Mouse (Mus musculus) heart, postnatal 0 days (tissue): ENCODE measurements around the gene Acvr1b. TPM values are rescaled to one million over a fixed set of nuclear protein-coding genes. Genes with fewer than 3 reads are reported as not detected.
A peak's percentile ranks its signal among the peaks of the same experiment; 100 is the strongest.

Experiments
- ATAC-seq: fragments of 200-750 bp; cut with Nextera tagmentation; 2 replicates; pipeline ENCODE4 v1.8.0; 2017; ENCODE audit warnings: low read depth, moderate number of reproducible peaks, moderate library complexity; ENCODE audit not compliant: insufficient read depth
- DNase-seq: peaks from one replicate; pipeline ENCODE4 v3.0.0-alpha.2; 2016; ENCODE audit warnings: low spot score
- H3K27ac ChIP-seq: fragments of 300-500 bp; sonication (generic); 2 replicates; pipeline ENCODE4 v1.5.1; 2014; ENCODE audit warnings: low read depth, mild to moderate bottlenecking
- H3K27me3 ChIP-seq: fragments of 300-500 bp; sonication (generic); 2 replicates; pipeline ENCODE4 v1.6.1; 2014; ENCODE audit warnings: low read length, mixed read lengths; ENCODE audit not compliant: control insufficient read depth, insufficient read depth
- H3K36me3 ChIP-seq: fragments of 300-500 bp; sonication (generic); replicated peaks from 2 replicates; pipeline ENCODE4 v1.6.1; 2014; ENCODE audit warnings: low read length, mixed read lengths; ENCODE audit not compliant: control insufficient read depth, insufficient read depth
- H3K4me1 ChIP-seq: fragments of 300-500 bp; sonication (generic); 2 replicates; pipeline ENCODE4 v1.6.1; 2014; ENCODE audit warnings: antibody characterized with exemption; ENCODE audit not compliant: control insufficient read depth, insufficient read depth
- H3K4me2 ChIP-seq: fragments of 300-500 bp; sonication (generic); 2 replicates; pipeline ENCODE4 v1.6.1; 2014; ENCODE audit warnings: low read depth, mild to moderate bottlenecking, low read length, moderate library complexity
- H3K4me3 ChIP-seq: fragments of 300-500 bp; sonication (generic); 2 replicates; pipeline ENCODE4 v1.5.1; 2014; ENCODE audit warnings: low read depth, low read length
- H3K9ac ChIP-seq: fragments of 300-500 bp; sonication (generic); replicated peaks from 2 replicates; pipeline ENCODE4 v1.6.1; 2014; ENCODE audit warnings: low read depth, low read length, mixed read lengths
- H3K9me3 ChIP-seq: fragments of 300-500 bp; sonication (generic); replicated peaks from 2 replicates; pipeline ENCODE4 v1.6.1; 2016; ENCODE audit warnings: low read length; ENCODE audit not compliant: control insufficient read depth
- CTCF ChIP-seq: IDR thresholded peaks from 2 replicates; pipeline ENCODE4 v1.5.1; 2016; ENCODE audit warnings: antibody characterized with exemption, control low read depth, low read depth
- EP300 ChIP-seq: IDR thresholded peaks from 2 replicates; pipeline ENCODE4 v1.6.1; 2016; ENCODE audit warnings: antibody characterized with exemption, low read depth
- WGBS: fragments of 180-500 bp; shearing (Covaris S2); extraction: QIAGEN DNeasy Blood & Tissue Kit; methylation state at CpG from one replicate; pipeline ENCODE4 v1.1.7; 2014; 5-methylcytosine and 5-hydroxymethylcytosine counted together
- microRNA-seq: library from miRNA; unstranded; fragments of <30 nt; microRNA quantifications from one replicate; pipeline ENCODE4, GENCODE M21; 2016
- polyA plus RNA-seq: library from polyadenylated mRNA; unstranded; fragments of >200 nt; fragmentation: Nextera tagmentation; extraction: Ambion mirVana; gene quantifications from 2 replicates; pipeline ENCODE4 v1.2.1, GENCODE M21; 2015
- total RNA-seq: library from RNA; depleted of rRNA; stranded (reverse); fragments of >200 nt; gene quantifications from 2 replicates; pipeline ENCODE4 v1.2.3, GENCODE M21; 2014; ENCODE audit warnings: low replicate concordance; rRNA removed

The Acvr1b gene
- total and polyA plus RNA-seq, 2 experiments from 2014 or later, result 5.8 to 25.9 TPM

DNA sequence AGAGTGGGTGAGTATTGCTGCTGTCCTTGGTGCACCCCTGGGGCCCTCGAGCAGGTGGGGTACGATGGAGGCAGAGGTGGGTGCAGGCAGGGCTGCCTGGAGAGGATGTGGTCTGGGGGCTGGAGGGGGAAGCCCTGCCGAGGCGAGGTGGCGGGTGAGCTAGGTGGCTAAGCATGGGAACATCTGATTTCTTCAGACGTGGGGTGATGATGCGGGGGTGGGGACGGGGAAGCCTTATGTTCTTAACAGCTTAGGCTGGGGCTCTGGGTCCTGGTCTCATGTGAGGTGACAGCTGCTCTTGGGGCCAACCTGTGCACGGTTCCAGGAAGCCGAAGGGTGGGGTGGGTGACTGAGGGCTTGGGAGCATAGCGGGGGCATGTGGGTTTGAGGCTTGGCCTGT lies 84.6 kb downstream of the Acvr1b start:
- DNase-seq (no peak), ATAC-seq (no peak)
- Histone ChIP-seq H3K36me3 (no peaks in the 10 kb centered on the region), H3K4me2 (no peak overlapping the region), H3K9me3 (no peaks in the 10 kb centered on the region), H3K27ac (no peak overlapping the region), H3K4me3 (no peak overlapping the region), H3K27me3 (no peaks in the 10 kb centered on the region), H3K4me1 (peaks cover 59% of the 10 kb centered on the region), H3K9ac (no peak overlapping the region)
- no peak for TF ChIP-seq EP300
- TF ChIP-seq CTCF, result no peak
- 82% methylated on average over 11 of the region's 11 CpGs for WGBS

DNA sequence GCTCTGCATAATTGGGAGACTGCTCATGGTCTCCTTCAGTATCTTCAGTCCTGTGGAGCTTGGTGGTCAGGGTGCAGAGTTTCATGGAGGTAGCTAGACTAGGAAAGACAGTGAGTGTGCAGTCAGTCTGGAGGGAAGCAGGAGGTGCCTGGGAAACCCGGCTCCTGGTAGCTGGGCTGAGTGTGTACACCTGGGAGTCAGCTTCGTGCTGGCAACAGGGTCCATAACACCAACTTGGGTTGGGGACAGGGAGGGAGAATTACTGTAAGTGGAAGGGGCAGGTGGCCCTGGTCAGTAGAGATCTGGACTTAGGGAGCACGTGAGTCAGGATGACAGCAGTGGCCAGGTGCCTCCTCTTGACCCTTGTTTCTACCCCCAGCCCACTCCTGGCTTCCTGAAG lies 86.1 kb downstream of the Acvr1b start:
- no peak for TF ChIP-seq CTCF
- no peak for TF ChIP-seq EP300
- no peaks in the 10 kb centered on the region for H3K9me3 ChIP-seq
- H3K4me3 ChIP-seq, result no peak overlapping the region
- H3K36me3 ChIP-seq, result no peaks in the 10 kb centered on the region
- peak overlapping the region; percentile 93 for H3K27ac ChIP-seq
- peaks cover 52% of the 10 kb centered on the region for H3K4me1 ChIP-seq
- no peak overlapping the region for H3K9ac ChIP-seq
- 0 out of 2 replicates have a peak overlapping the region, but pooled peaks have one; percentile 58 for H3K4me2 ChIP-seq
- DNase-seq, result no peak
- WGBS, result 64% methylated on average over 3 of the region's 3 CpGs
- ATAC-seq, result no peak
- no peaks in the 10 kb centered on the region for H3K27me3 ChIP-seq

DNA sequence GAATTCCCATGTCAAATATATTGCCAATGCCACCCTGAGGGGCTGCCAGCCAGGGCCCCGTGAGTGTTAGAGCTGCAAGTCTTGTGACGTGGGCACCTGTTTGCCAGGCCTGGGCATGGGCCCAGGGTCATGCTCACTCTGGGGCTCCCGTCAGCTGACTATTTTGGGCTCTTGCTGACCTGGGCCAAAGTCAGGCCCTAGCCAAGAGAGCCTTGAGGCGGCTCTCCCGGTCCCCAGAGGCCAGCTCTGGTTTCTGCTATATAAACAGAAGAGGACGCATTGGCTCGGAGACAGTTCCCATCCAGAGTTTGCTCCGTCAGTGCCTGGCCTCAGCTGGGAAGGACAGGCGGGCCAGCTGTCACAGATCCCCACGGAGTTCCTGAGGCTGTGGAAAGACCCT lies 86.5 kb downstream of the Acvr1b start:
- peaks cover 51% of the 10 kb centered on the region for H3K4me1 ChIP-seq
- ATAC-seq, result peak; percentile 85
- no peaks in the 10 kb centered on the region for H3K27me3 ChIP-seq
- peak overlapping the region; percentile 52; the same call in 1 of the 2 replicates for H3K9ac ChIP-seq
- peak; percentile 96 for TF ChIP-seq EP300
- TF ChIP-seq CTCF, result no peak
- WGBS, result 10% methylated on average over 10 of the region's 10 CpGs
- DNase-seq, result peak; percentile 83
- H3K9me3 ChIP-seq, result no peaks in the 10 kb centered on the region
- H3K4me3 ChIP-seq, result no peak overlapping the region
- H3K36me3 ChIP-seq, result no peaks in the 10 kb centered on the region
- H3K4me2 ChIP-seq, result peak overlapping the region; percentile 58
- peak overlapping the region; percentile 93 for H3K27ac ChIP-seq

DNA sequence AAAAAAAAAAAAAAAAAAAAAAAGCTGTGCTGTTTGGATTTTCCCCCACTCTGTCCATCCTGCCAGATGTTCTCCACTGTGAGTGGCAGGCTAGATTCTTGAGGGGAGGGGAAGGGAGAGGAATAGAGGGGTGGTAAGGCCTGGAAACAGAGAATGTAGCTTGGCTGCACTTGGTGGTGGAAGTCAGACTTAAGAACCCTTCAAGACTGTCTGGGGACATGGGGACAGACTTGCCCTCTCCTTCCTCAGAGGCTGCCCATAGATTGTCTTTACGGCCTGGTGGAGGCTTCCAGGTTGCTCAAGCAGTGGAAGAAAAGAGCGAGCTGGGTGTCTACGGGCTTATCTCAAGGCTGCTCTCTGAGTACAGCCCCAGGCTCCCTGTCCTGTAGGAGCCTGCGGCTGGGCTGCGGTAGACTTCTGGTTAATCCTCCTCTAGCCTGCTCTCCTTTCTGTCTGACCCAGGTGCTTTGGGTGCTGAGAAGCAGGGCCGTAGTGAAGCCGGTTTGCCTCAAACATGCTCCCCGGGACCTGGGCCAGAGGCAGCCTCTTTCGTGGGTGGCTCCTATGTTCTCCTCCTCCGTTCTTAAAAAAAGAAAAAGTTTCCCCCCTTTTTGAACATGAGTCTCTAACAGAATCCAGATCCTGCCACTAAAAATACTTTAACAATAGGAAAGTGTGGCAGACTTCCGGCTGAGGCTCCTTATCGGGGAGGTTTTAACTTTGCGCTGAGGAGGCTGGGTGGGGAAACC lies 87.2 kb downstream of the Acvr1b start:
- Histone ChIP-seq H3K4me1 (peaks cover 51% of the 10 kb centered on the region), H3K4me2 (peak overlapping the region; percentile 58), H3K36me3 (no peaks in the 10 kb centered on the region), H3K9me3 (no peaks in the 10 kb centered on the region), H3K27me3 (no peaks in the 10 kb centered on the region), H3K9ac (peak overlapping the region; percentile 52), H3K4me3 (peak overlapping the region; percentile 27), H3K27ac (peak overlapping the region; percentile 93)
- TF ChIP-seq CTCF (no peak), EP300 (peak; percentile 32; the same call in 1 of the 2 replicates)
- DNase-seq (peak; percentile 48), ATAC-seq (peak; percentile 4; the same call in 1 of the 2 replicates)
- whole genome bisulfite sequencing, result 4% methylated on average over 13 of the region's 13 CpGs

DNA sequence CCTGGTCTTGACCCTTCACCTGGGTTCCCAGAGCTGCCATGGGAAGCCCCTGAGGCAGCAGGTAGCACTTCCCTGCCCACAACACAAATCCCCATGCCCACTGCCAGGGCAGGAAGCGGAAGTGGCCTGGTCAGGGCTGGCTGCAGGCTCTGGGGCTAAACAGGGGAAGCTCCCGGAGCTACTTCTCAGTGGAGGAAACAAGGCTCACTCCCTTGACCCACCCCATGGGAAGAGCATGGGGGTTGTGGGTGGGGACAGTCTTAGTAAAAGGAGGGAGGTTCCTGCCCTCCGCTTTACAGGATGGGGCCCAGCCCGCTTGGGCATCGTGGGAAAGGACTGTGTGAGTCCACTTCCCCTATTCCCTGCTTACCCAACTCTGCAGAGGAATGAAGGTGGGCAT lies 88.6 kb downstream of the Acvr1b start:
- WGBS, result 65% methylated on average over 5 of the region's 5 CpGs
- no peak overlapping the region for H3K4me2 ChIP-seq
- peaks cover 46% of the 10 kb centered on the region for H3K4me1 ChIP-seq
- no peak overlapping the region for H3K9ac ChIP-seq
- no peak for DNase-seq
- H3K36me3 ChIP-seq, result no peaks in the 10 kb centered on the region
- H3K9me3 ChIP-seq, result no peaks in the 10 kb centered on the region
- H3K4me3 ChIP-seq, result no peak overlapping the region
- ATAC-seq, result no peak
- H3K27me3 ChIP-seq, result no peaks in the 10 kb centered on the region
- H3K27ac ChIP-seq, result peak overlapping the region; percentile 93; the same call in 1 of the 2 replicates
- TF ChIP-seq CTCF, result no peak
- TF ChIP-seq EP300, result no peak

Small RNA genes within 50 kb of the gene (microRNA-seq; reads per million reads assigned to microRNA genes)
- gene Mir6962, result 0.54 reads per million

Other genes starting within 250 kb of the Acvr1b start
- not detected in 2 replicates for gene Gm47841, start 126.7 kb upstream of the Acvr1b start, total RNA-seq
- gene Gm47841, start 126.7 kb upstream of the Acvr1b start, polyA plus RNA-seq, result not detected in 2 replicates
- 3.9 and 4.1 TPM in 2 replicates for gene Fignl2, start 95.5 kb upstream of the Acvr1b start, total RNA-seq
- 0.05 and 0.12 TPM in 2 replicates for gene Fignl2, start 95.5 kb upstream of the Acvr1b start, polyA plus RNA-seq
- gene Ankrd33, start 58.3 kb upstream of the Acvr1b start, total RNA-seq, result not detected in 2 replicates
- not detected in 2 replicates for gene Ankrd33, start 58.3 kb upstream of the Acvr1b start, polyA plus RNA-seq
- 18.6 and 36.0 TPM in 2 replicates for gene Acvrl1, start 45.5 kb upstream of the Acvr1b start, total RNA-seq
- 9.3 and 10.4 TPM in 2 replicates for gene Acvrl1, start 45.5 kb upstream of the Acvr1b start, polyA plus RNA-seq
- gene Grasp, start 50.1 kb downstream of the Acvr1b start, total RNA-seq, result 8.0 and 21.3 TPM in 2 replicates
- 2.0 and 2.3 TPM in 2 replicates for gene Grasp, start 50.1 kb downstream of the Acvr1b start, polyA plus RNA-seq
- gene Nr4a1, start 80.2 kb downstream of the Acvr1b start, total RNA-seq, result 40.2 and 56.0 TPM in 2 replicates
- 7.4 and 8.6 TPM in 2 replicates for gene Nr4a1, start 80.2 kb downstream of the Acvr1b start, polyA plus RNA-seq
- gene Atg101, start 110.2 kb downstream of the Acvr1b start, total RNA-seq, result 43.7 and 61.6 TPM in 2 replicates
- gene Atg101, start 110.2 kb downstream of the Acvr1b start, polyA plus RNA-seq, result 48.6 and 53.4 TPM in 2 replicates
- 6.5 and 8.4 TPM in 2 replicates for gene 6030408B16Rik, start 119.1 kb downstream of the Acvr1b start, total RNA-seq
- 6.4 and 8.1 TPM in 2 replicates for gene 6030408B16Rik, start 119.1 kb downstream of the Acvr1b start, polyA plus RNA-seq
- gene Krt80, start 196.1 kb downstream of the Acvr1b start, total RNA-seq, result 5.9 and 12.0 TPM in 2 replicates
- gene Krt80, start 196.1 kb downstream of the Acvr1b start, polyA plus RNA-seq, result 1.8 and 2.2 TPM in 2 replicates
- gene Krt7, start 237.0 kb downstream of the Acvr1b start, total RNA-seq, result 6.6 and 24.8 TPM in 2 replicates
- gene Krt7, start 237.0 kb downstream of the Acvr1b start, polyA plus RNA-seq, result 10.2 and 10.4 TPM in 2 replicates